Mouse (Mus musculus) heart, adult 9 months (tissue): ENCODE measurements at regions not wholly inside any gene's neighbourhood (a gene's known extent, or its start where the extent isn't known, plus 50 kb on each side); places are given as distances from the start of the nearest gene placed in this dataset.

ENCODE experiments used
- DNase-seq, 2 experiments: peaks; one replicate each; pipeline ENCODE4 v3.0.0; 2022; ENCODE audit warnings: low spot score in 2 of 2

DNA sequence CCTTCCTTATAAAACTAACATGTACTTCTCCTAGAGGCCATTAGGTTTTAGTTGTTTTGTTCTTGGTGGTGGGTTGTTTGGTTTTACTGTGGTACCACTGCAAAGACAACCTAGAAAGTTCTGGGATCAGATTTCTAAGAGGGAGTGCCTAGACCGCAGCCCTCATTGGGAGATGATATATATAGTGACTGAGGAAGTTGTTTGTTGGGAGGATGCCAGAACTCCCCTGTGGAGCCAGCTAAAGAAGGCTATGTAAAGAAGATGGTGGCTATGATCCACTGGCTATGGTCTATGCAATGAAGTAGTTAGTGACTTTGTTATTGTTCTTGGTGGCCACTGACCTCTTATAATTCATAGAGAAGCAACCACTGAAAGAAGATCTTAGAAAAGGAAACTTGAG is 283.8 kb upstream of the Kif2a start:
- no peak for DNase-seq

DNA sequence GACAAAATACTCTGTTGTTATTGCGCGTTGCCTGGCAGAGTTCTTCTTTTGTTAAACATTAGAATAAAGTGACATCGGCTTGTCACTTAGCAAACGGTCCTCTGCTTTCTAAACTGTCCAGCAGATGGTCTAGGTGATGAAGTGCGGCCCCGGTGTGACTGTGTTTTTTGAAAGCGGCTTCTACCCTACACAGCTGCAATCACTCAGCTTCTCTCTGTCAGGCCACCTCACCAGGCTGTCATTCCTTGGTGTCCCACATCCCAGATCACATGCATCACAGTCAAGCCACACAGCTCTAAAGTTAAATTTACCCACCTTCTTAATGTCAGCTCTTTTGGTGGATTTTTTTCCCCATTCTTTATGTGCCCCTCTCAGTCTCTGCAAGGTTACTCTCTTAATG is 282.0 kb upstream of the Kif2a start:
- DNase-seq, result no peak

DNA sequence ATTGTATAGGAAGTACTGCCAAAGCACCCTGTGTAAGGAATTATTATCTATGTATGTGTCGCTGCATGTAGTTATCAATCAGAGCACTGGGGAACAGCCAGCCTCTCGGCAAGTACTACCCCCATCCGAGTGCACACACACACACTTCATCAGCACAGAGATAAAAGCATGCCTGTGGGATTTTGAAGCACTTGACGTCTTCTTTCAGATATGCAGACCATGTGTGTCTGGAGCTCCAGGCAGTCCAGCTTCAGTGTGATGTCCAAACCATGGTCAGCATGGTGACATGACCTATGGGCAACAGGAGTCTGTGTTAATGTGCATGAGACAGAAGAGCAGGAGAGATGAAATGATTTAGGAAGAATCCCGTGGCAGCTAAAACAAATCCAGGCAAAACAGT is 281.4 kb upstream of the Kif2a start:
- DNase-seq, result no peak

DNA sequence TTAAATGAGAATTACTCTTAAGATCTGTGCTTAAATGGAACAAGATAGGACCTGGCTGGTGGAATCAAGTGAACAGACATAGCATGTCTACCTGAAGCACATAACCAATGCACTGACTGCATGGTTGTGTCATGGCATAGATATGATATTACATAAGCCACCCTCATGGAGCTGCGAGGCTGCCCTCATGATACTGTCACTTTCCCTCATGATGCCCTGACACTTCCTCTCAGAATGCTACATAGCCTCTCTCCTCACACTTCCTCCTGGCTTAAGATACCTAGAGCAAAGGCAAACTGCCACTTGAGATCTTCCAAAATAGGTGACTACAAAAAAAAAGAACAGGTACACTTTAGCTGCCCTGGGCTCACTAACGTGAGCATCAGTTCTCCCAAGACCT is 278.9 kb upstream of the Kif2a start:
- DNase-seq, result no peak

DNA sequence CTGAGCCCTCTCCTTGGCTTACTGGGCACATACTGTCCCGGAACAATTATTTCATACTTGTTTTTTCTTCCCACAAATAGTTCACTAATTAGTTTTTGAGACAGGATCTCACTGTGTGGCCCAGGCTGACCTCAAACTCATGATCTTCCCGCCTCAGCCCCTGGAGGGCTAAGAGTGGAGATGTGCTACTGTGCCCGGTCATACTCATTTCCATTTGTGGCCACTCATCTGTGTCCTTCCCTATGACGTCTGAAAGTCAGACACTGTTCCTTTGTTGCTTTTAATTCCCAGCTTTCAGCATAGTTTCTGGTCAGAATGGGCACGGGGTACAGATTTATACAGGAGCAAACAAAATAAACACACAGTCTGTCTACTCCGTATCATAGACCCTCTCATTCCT is 242.7 kb upstream of the Kif2a start:
- DNase-seq, result no peak

DNA sequence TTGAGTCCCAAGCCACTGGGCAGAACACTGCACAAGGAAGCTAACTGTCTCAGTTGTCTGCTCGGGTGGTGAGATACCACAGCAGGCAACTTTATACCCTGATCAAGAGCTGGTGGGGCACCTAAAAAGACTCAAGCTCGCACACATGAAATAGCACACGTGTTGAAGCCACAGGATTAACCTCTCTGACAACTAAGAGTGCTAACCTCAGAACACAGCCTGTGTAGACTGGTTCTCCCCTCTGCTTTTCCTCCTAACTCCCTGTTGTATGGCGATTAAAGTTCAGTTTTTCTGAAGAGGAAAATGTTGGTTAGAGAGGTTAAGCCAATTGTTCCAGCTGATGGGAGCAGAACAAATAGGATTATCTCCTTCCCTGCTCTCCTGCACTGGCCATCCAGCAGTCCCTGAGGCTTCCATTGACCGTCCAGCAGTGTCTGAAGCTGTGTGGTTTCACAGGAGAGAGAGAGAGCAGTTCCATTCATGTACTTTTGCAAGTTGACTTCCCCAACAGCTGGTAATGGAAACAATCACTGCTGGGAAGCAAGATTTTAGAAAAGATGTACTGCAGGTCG is 239.6 kb upstream of the Kif2a start:
- no peak for DNase-seq

DNA sequence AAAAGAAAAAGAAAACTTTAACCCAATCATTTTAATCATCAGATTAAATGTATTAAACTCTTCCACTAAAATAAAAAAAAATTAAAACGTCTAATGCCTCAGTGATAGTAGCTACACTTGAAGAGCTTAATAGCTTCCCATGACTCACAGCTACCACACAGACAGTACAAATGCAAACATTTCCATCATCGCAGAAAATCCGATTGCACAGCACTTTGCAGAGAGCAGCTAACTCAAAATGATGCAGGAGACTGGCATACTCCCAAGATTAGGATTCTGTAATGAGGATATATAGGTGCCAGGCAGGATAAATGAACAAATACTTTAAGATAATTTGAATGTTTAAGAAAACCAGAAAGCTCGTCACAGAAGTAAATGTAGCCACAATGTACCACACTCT is 238.3 kb upstream of the Kif2a start:
- no peak for DNase-seq

DNA sequence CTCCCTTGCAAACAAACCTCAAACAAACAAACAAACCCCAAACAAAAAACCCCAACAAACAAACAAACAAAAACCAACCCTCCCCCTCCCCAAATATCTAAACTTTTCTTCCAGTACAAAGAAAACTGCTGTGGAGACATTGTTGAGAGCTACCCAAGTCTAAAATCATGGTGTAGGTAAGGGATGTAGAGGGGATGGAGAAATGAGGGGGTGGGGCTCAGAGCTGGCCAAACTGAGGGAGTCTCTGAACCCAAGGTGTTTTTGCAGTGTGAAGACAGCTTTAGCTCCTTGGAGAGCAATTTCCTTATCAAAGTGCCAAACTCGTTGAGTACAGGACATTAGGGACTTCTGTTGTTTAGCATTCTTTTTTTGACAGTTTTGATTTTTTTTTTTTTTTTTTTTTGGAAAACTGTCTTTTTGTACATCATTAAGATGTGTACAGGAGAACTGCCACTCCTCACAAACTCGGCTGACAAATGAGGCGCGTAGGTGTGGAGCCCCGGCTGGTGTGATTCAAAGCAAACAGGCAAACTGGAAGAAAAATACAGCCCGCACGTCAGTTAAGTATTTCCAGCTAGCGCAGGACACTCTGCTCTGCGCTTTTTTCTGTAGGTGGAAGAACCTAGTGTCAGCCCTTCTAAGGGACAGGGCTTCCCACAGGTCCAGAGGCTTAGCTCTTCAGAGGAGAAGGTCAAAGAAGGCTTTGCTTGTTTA is 226.0 kb upstream of the Kif2a start:
- DNase-seq, result no peak

DNA sequence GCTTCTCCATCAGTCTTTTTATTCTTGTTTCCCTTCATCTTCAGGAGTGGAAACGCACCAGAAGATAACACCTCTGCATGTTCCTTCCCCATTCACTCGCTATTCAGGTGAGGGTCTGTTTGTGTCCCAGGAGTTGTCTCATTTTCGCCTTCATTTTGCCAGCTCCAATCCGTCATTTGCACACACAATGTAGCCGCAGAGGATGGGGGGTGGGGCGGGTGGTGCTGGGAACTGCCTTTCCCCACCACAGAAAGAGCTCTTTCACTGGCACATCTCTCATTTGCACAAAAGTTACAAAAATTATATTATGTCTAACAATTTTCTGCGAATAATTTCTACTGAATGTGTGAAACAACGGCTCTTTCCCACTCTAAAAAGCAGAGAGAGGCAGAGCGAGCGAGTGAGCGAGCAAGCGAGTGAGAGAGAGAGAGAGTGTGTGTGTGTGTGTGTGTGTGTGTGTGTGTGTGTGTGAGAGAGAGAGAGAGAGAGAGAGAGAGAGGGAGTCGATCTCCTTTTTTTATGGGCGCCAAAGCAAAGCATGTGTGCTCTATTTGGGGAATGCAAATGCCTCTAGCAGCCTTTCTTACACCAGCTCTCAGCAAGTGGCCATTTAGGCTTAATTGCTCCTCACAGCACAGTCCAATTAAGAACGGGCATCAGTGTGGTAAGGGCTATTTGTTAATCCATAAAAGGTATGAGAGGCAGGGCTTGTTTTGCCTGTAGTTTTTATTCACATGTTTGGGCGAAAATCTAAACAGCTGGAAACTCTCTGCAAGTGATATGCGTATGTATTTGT is 225.2 kb upstream of the Kif2a start:
- DNase-seq, result no peak

DNA sequence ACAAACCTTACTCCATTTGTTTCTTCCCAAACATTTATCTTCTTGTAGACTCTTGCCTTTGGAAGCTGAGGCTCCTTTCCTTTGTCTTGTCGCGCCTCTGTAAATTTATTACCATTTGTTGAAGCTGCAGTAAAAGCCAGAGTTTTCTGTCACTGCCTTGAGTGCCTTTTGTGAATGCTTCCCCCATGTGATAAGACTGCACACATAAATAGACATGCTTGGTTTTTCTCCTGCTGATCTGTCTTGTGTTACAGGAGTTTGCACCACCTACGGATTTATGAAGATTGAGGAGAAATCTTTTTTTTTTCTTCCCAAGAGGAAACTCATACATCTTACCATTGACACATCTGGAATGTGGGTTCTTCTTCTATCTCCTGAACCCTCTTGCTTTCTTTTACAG is 222.2 kb upstream of the Kif2a start:
- DNase-seq, result no peak

DNA sequence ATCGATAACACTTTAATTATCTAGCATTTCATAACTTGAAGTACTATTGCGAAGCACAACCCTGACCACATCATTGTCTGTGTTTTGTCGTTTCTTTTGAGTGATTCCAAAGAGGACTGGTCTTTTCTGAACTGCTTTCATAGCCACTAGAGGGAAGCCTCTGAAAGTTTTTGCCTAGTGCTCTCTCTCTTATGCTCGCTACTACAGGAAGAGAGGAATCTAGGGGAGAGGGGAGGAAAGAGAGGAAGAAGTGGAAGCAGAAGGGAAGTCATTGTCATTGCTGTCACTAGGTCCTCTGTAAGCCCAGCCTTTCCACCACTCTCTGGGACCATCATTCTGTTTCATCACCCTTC is 217.1 kb upstream of the Kif2a start:
- no peak for DNase-seq

DNA sequence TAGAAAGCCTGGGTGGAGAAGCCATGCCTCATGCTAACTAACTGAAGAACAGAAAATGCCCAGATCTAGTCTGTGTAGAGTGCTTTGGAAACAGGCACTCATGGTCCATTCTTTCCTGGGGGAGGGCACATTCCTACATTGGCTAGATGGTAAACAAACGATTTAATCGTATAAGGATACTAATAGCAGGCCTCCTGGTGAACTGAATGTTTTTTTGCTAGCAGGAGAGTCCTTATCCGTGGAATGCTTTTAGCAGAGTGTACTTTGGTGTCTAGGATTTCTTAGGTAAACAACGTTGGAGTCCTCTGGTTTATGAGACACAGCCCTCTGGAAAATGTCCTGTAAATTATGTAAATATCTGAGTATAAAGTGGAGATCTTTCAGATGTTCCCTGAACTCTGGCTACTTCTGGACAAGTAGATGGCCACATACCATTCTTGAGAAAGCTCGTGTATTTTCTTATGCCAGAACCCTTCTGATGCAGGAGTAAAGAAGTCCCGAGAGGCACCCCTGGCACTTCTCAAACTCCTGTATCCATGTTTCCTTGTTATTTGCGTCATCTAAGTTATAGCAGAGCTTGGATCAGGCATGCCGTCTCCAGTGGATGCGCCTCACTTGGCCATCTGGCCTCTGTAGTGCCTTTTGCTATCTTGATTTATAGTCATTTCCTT is 216.6 kb upstream of the Kif2a start:
- no peak for DNase-seq

DNA sequence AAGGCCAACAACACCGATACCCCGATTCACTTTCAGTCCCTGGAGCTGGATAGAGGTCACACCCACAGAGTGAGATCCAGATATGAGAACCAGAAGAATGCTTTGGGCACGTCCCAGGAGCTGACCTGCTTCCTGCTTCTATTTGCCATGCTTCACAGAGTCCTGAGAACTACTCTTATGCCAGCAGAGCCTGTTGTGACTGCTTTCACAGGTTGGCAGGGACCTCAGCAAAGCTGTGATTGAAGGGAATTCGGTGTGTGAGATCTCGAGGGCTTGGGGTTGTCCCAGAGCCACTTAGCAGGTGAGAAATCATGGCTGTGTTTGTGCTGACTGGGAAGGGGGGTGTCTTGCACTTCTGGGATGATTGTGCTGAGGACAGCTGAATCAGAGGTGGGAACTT is 197.5 kb upstream of the Kif2a start:
- no peak for DNase-seq

DNA sequence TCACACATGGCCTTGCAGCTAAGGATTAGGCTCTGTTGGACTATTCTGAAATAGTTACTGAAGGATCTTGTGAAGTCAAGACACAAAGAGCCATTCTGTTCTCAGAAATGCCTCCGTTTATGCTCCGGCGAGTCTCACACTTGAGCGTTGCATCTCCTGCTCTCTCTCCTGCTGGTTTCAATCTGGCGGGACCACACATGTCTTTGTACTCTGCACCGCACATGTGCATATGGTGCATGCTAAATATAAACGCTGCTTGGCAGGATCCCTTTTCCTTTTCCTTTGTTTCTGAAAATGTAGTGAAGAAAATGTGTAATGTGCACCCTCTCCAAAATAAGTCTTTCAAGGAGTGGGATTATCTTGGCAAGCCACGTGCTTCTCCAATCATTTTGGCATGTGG is 196.4 kb upstream of the Kif2a start:
- no peak for DNase-seq

DNA sequence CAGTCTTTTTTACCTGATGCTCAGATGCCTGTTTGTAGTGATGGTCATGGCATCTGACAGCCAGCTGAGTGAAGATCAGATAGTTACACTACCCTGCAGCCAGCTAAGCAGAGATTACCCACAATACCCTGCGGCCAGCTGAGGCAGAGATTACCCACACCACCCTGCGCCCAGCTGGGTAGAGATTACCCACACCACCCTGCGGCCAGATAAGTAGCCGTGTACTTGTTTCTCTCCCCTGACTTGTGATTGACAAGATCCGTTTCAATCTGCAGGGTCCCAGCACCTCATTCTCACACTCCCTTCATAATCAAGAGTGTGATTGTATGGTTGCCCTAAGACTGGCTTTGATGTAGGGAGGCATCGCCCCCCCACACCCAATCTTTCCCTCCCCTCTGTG is 195.9 kb upstream of the Kif2a start:
- no peak for DNase-seq

DNA sequence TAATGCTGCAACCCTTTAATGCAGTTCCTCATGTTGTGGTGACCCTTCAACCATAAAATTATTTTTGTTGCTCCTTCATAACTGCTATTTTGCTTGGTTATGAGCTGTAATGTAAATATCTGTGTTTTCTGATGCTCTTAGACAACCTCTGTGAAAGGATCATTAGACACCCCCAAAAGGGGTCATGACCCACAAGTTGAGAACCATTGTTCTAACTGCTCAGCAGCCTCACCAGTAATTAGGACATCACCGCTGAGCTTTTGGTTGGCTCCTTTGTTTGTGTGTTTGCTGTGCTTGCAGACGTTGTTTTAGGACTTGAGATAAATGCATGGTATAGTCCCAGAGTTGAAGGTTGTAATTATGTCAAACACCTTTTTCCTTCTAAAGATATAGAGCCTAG is 191.4 kb upstream of the Kif2a start:
- DNase-seq, result no peak

DNA sequence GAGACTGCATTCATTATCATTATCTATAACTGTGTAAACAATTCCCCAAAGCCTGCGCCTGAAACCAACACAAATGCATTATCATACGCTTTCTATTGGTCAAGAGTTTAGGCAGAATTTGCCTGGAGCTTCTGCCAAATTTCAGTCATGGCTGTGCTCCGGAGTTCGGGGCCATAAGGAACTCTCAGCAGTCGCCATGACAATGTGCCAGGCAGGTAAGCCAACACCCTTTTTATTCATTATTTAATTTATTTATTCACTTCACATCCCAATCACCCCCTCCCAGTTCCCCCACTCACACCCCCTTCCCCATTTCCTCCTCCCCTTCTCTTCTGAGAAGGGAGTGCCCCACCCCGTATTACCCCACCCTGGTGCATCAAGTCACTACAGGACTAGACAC is 188.8 kb upstream of the Kif2a start:
- no peak for DNase-seq

DNA sequence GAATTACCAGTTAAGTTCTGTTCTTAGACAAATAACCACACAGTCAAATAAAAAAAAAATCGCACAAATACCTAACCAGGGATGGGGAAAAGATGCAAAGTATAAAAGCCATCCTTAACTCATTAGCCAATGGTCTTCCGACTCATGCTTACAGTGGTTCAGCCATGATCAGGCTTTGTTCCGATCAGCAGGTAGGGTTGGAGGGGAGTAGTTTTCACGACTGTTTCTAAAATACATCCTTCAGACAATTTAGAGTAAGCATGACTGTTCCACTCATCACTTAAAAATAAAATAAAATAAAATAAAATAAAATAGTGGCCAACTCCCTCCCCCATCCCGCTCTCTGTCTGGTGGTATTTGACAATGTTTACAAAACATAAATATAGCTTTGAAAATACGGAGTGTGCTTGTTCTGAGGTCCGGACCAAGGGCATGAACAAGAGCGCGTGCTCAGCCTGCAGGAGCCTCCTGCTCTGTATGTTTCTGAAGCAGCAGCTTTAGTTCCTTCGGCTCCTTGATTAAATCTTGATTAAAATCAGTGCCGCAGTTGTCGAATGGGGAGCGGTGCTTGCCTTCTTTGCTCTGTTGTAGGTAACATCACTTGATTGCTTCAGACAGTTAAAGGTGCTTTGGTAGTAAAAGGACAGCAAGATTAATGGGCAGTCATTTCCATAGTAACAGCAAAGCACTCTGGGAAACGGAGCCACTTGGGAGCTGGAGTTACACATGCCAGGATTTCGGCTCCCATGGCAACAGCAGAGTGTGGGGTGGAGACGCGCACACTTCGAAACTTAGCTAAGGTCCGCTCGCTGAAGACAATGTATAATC is 185.6 kb upstream of the Kif2a start:
- DNase-seq, result peak; percentile 12 to 27

DNA sequence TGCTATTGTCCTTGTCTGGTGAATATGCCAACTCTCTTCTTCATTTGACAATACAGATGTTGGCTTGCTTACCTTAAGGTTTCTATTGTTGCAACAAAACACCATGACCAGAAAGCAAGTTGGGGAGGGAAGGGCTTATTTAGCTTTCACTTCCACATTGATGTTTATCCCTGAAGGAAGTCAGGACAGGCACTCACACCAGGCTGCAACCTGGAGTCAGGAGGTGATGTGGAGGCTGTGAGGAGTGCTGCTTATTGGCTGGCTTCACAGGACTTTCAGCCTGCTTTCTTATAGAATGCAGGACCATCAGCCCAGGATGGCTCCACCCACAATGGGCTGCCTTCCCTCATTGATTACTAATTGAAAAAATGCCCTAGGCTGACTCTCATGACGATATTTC is 177.9 kb upstream of the Kif2a start:
- no peak for DNase-seq

DNA sequence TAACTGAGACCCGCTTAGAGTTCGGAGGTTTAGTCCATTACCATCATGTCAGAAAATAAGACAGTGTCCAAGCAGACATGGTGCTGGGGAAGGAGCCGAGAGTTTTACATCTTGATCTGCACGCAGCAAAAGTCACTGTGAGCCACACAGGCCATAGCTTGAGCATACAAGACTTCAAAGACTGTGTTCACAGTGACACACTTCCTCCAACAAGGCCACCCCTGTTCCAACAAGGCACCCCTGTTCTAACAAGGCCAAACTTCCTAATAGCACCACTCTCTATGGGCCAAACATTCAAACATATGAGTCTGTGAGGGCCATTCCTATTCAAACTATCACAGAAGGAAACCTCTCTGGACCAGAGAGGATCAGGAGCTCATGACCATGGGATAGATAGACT is 171.5 kb upstream of the Kif2a start:
- no peak for DNase-seq

DNA sequence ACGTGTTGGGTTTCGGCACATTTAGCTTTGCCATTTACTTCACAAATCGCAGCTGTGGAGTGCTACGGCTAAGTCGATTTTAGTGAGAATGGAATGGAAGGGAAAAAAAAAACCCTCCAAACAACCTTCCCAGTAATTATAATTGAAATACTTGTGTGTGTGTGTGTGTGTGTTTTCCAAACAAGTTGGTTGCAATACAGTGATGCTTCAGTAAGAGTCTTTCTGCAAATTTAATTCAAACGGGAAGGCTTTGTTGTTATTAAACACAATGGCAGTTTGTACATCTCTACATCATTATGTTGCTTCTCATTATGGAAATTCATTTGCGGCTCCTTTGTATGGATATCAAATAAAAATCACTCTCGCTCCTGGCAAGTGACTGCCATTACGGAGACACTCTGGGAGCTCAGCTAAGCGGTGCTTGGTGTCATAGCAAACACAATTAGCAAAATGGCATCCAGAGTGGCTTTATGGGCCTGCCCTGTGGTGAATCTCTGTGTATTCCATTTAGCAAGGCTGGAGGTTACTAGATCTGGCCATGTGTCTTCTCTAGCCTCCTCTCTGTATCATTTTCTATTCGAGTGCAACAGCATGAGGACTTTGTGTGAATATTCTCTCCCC is 165.4 kb upstream of the Kif2a start:
- DNase-seq, result no peak
